Mouse (Mus musculus) heart, postnatal 0 days (tissue): Measurements from ENCODE around the gene Cog8. TPM values are rescaled to one million over a fixed set of nuclear protein-coding genes. Genes with fewer than 3 reads are reported as not detected.

Source experiments
- ATAC-seq: fragments of 200-750 bp; cut with Nextera tagmentation; 2 replicates; pipeline ENCODE4 v1.8.0; 2017; ENCODE audit warnings: low read depth, moderate number of reproducible peaks, moderate library complexity; ENCODE audit not compliant: insufficient read depth
- DNase-seq: peaks from one replicate; pipeline ENCODE4 v3.0.0-alpha.2; 2016; ENCODE audit warnings: low spot score
- H3K27ac ChIP-seq: fragments of 300-500 bp; sonication (generic); 2 replicates; pipeline ENCODE4 v1.5.1; 2014; ENCODE audit warnings: low read depth, mild to moderate bottlenecking
- H3K27me3 ChIP-seq: fragments of 300-500 bp; sonication (generic); 2 replicates; pipeline ENCODE4 v1.6.1; 2014; ENCODE audit warnings: low read length, mixed read lengths; ENCODE audit not compliant: control insufficient read depth, insufficient read depth
- H3K36me3 ChIP-seq: fragments of 300-500 bp; sonication (generic); replicated peaks from 2 replicates; pipeline ENCODE4 v1.6.1; 2014; ENCODE audit warnings: low read length, mixed read lengths; ENCODE audit not compliant: control insufficient read depth, insufficient read depth
- H3K4me1 ChIP-seq: fragments of 300-500 bp; sonication (generic); 2 replicates; pipeline ENCODE4 v1.6.1; 2014; ENCODE audit warnings: antibody characterized with exemption; ENCODE audit not compliant: control insufficient read depth, insufficient read depth
- H3K4me2 ChIP-seq: fragments of 300-500 bp; sonication (generic); 2 replicates; pipeline ENCODE4 v1.6.1; 2014; ENCODE audit warnings: low read depth, mild to moderate bottlenecking, low read length, moderate library complexity
- H3K4me3 ChIP-seq: fragments of 300-500 bp; sonication (generic); 2 replicates; pipeline ENCODE4 v1.5.1; 2014; ENCODE audit warnings: low read depth, low read length
- H3K9ac ChIP-seq: fragments of 300-500 bp; sonication (generic); replicated peaks from 2 replicates; pipeline ENCODE4 v1.6.1; 2014; ENCODE audit warnings: low read depth, low read length, mixed read lengths
- H3K9me3 ChIP-seq: fragments of 300-500 bp; sonication (generic); replicated peaks from 2 replicates; pipeline ENCODE4 v1.6.1; 2016; ENCODE audit warnings: low read length; ENCODE audit not compliant: control insufficient read depth
- CTCF ChIP-seq: IDR thresholded peaks from 2 replicates; pipeline ENCODE4 v1.5.1; 2016; ENCODE audit warnings: antibody characterized with exemption, control low read depth, low read depth
- EP300 ChIP-seq: IDR thresholded peaks from 2 replicates; pipeline ENCODE4 v1.6.1; 2016; ENCODE audit warnings: antibody characterized with exemption, low read depth
- WGBS: fragments of 180-500 bp; shearing (Covaris S2); extraction: QIAGEN DNeasy Blood & Tissue Kit; methylation state at CpG from one replicate; pipeline ENCODE4 v1.1.7; 2014; 5-methylcytosine and 5-hydroxymethylcytosine counted together
- polyA plus RNA-seq: library from polyadenylated mRNA; unstranded; fragments of >200 nt; fragmentation: Nextera tagmentation; extraction: Ambion mirVana; gene quantifications from 2 replicates; pipeline ENCODE4 v1.2.1, GENCODE M21; 2015
- total RNA-seq: library from RNA; depleted of rRNA; stranded (reverse); fragments of >200 nt; gene quantifications from 2 replicates; pipeline ENCODE4 v1.2.3, GENCODE M21; 2014; ENCODE audit warnings: low replicate concordance

Gene Cog8
- total and polyA plus RNA-seq, 2 experiments from 2014 or later = 21.7 to 35.2 TPM

- Histone ChIP-seq H3K9ac (no peak overlapping the region), H3K4me1 (no peaks in the 10 kb centered on the region), H3K27me3 (no peaks in the 10 kb centered on the region), H3K27ac (no peak overlapping the region), H3K4me3 (no peak overlapping the region), H3K9me3 (no peaks in the 10 kb centered on the region), H3K4me2 (no peak overlapping the region), H3K36me3 (peaks cover 72% of the 10 kb centered on the region)
- 74% methylated on average over 4 of the region's 4 CpGs for WGBS
- TF ChIP-seq EP300 (no peak), CTCF (no peak)
- ATAC-seq = no peak
- no peak for DNase-seq
These were observed 17.2 kb upstream of the Cog8 start for GRCm38 (mm10) chr8:107073706-107074105.

GRCm38 (mm10) chr8:107065511-107066496, 9.3 kb upstream of the Cog8 start, which contains the start of gene Tmed6:
Tmed6 (minus strand) TSS chr8:107065644.
- Histone ChIP-seq H3K27ac (no peak within 1 kb of the TSS), H3K4me3 (no peak within 1 kb of the TSS), H3K4me2 (no peak within 1 kb of the TSS), H3K27me3 (no peaks in the 10 kb centered on the region), H3K4me1 (no peaks in the 10 kb centered on the region), H3K9me3 (no peaks in the 10 kb centered on the region), H3K9ac (no peak within 1 kb of the TSS), H3K36me3 (peaks cover 14% of the 10 kb centered on the region)
- no peak for DNase-seq
- 54% methylated on average over 17 of the region's 17 CpGs for WGBS
- TF ChIP-seq EP300 = no peak
- TF ChIP-seq CTCF = no peak
- no peak for ATAC-seq

- WGBS = 82% methylated on average over 1 of the region's 1 CpGs
- no peak overlapping the region for H3K4me3 ChIP-seq
- no peak overlapping the region for H3K4me2 ChIP-seq
- no peak for DNase-seq
- no peak for TF ChIP-seq CTCF
- no peak for TF ChIP-seq EP300
- no peak for ATAC-seq
- H3K36me3 ChIP-seq = peaks cover 13% of the 10 kb centered on the region
- H3K4me1 ChIP-seq = peaks cover 1% of the 10 kb centered on the region; the same call in 1 of the 2 replicates
- no peaks in the 10 kb centered on the region for H3K27me3 ChIP-seq
- no peak overlapping the region for H3K27ac ChIP-seq
- H3K9ac ChIP-seq = no peak overlapping the region
- no peaks in the 10 kb centered on the region for H3K9me3 ChIP-seq
These were observed 6.1 kb upstream of the Cog8 start for GRCm38 (mm10) chr8:107062613-107063012.

- ATAC-seq (peak; percentile 43), DNase-seq (no peak)
- Histone ChIP-seq H3K36me3 (peaks cover 33% of the 10 kb centered on the region), H3K27me3 (no peaks in the 10 kb centered on the region), H3K9me3 (no peaks in the 10 kb centered on the region), H3K4me2 (peak overlapping the region; percentile 89), H3K4me3 (peak overlapping the region; percentile 96), H3K27ac (peak overlapping the region; percentile 39), H3K4me1 (peaks cover 16% of the 10 kb centered on the region), H3K9ac (peak overlapping the region; percentile 71)
- under 1% methylated on average over 31 of the region's 33 CpGs for WGBS
- TF ChIP-seq CTCF = peak; percentile 1; the same call in 1 of the 2 replicates
- no peak for TF ChIP-seq EP300
These were observed 482 bp upstream of the Cog8 start for GRCm38 (mm10) chr8:107056973-107057369.

- H3K4me3 ChIP-seq = no peak overlapping the region
- peaks cover 41% of the 10 kb centered on the region for H3K36me3 ChIP-seq
- no peak overlapping the region for H3K27ac ChIP-seq
- TF ChIP-seq EP300 = no peak
- no peak for TF ChIP-seq CTCF
- no peaks in the 10 kb centered on the region for H3K27me3 ChIP-seq
- no peaks in the 10 kb centered on the region for H3K9me3 ChIP-seq
- H3K4me1 ChIP-seq = peaks cover 15% of the 10 kb centered on the region
- WGBS = 96% methylated on average over 8 of the region's 8 CpGs
- no peak overlapping the region for H3K9ac ChIP-seq
- ATAC-seq = no peak
- H3K4me2 ChIP-seq = no peak overlapping the region
- no peak for DNase-seq
These were observed 4.4 kb downstream of the Cog8 start for GRCm38 (mm10) chr8:107052046-107052445.
